Comparison of ENCODE assay signal across 13 mouse cellular contexts in genomic region chr16:95935495-95935961, GRCm38 (mm10). TPM values are rescaled to one million over a fixed set of nuclear protein-coding genes. Genes with fewer than 3 reads are reported as not detected.
DNase-seq lines count a peak whose midpoint lies in the region; ATAC-seq and TF ChIP-seq lines count a peak whose summit lies in the region.
"Had no signal": no experiment of that assay in that cellular context is flagged by ENCODE, and none has a peak within 500 bp of the region (broad histone marks: within the 10 kb centered on the region; RNA-seq: fewer than 3 reads in every experiment).

No protein-coding gene starts in this region.

- DNase-seq in heart, adult 11 months = peak; percentile 94
- peak; percentile 80 for DNase-seq in midbrain, embryonic 11.5 days (ENCODE audit: low spot score, missing footprints)
- peak; percentile 34 for DNase-seq in yolk sac, embryonic 10.5 days (ENCODE audit: low spot score)
- DNase-seq in cerebellum, adult 8-10 months = no peak
- no peak for DNase-seq in lung, postnatal 0 days (ENCODE audit: low spot score)
- DNase-seq: lung, embryonic 14.5 days had no signal

- no peak for TF ChIP-seq EP300 in lung, postnatal 0 days (IDR thresholded peaks at IDR 0.05)

- H3K4me2 ChIP-seq in heart, embryonic 11.5 days = no peak overlapping the region
- no peak overlapping the region for H3K4me2 ChIP-seq in midbrain, embryonic 11.5 days
- no peak overlapping the region for H3K4me2 ChIP-seq in midbrain, embryonic 16.5 days (ENCODE audit: low read length)
- no peak overlapping the region for H3K4me2 ChIP-seq in kidney, embryonic 16.5 days (replicated peaks; ENCODE audit: low read depth, low read length)
- no peak overlapping the region for H3K4me2 ChIP-seq in lung, postnatal 0 days (replicated peaks; ENCODE audit: low read depth, low read length)
- H3K4me2 ChIP-seq: heart, embryonic 15.5 days; lung, embryonic 14.5 days; midbrain, embryonic 15.5 days; neural tube, embryonic 15.5 days had no signal

- H3K36me3 ChIP-seq in heart, embryonic 11.5 days (ENCODE audit: control insufficient read depth, insufficient read depth, low read length) = no peaks in the 10 kb centered on the region
- no peaks in the 10 kb centered on the region for H3K36me3 ChIP-seq in midbrain, embryonic 11.5 days (ENCODE audit: control insufficient read depth, insufficient read depth, low read length)
- no peaks in the 10 kb centered on the region for H3K36me3 ChIP-seq in midbrain, embryonic 16.5 days (ENCODE audit: control insufficient read depth, insufficient read depth, low read length)
- no peaks in the 10 kb centered on the region for H3K36me3 ChIP-seq in kidney, embryonic 16.5 days (ENCODE audit: insufficient read depth, low read length)
- H3K36me3 ChIP-seq in lung, postnatal 0 days (ENCODE audit: insufficient read depth, low read length) = no peaks in the 10 kb centered on the region
- H3K36me3 ChIP-seq: heart, embryonic 15.5 days; midbrain, embryonic 15.5 days; neural tube, embryonic 15.5 days had no signal

- no peak for TF ChIP-seq CTCF in lung, postnatal 0 days (IDR thresholded peaks at IDR 0.05)

- no peak overlapping the region for H3K27ac ChIP-seq in heart, embryonic 11.5 days (ENCODE audit: low read depth, low read length)
- no peak overlapping the region for H3K27ac ChIP-seq in midbrain, embryonic 11.5 days (ENCODE audit: low read depth, low read length)
- H3K27ac ChIP-seq in midbrain, embryonic 16.5 days (ENCODE audit: low read length) = no peak overlapping the region
- no peak overlapping the region for H3K27ac ChIP-seq in kidney, embryonic 16.5 days (ENCODE audit: low read length)
- H3K27ac ChIP-seq in lung, postnatal 0 days (ENCODE audit: low read length) = no peak overlapping the region
- H3K27ac ChIP-seq: heart, embryonic 15.5 days; left cerebral cortex, adult 2 months; midbrain, embryonic 15.5 days; neural tube, embryonic 15.5 days had no signal

- H3K4me1 ChIP-seq in heart, embryonic 11.5 days (ENCODE audit: control insufficient read depth, insufficient read depth, low read length) = no peaks in the 10 kb centered on the region
- H3K4me1 ChIP-seq in midbrain, embryonic 11.5 days (ENCODE audit: control insufficient read depth, insufficient read depth, low read length) = no peaks in the 10 kb centered on the region
- H3K4me1 ChIP-seq in midbrain, embryonic 16.5 days (ENCODE audit: control insufficient read depth, insufficient read depth, low read length) = no peaks in the 10 kb centered on the region
- peaks cover 4% of the 10 kb centered on the region; the same call in 1 of the 2 replicates for H3K4me1 ChIP-seq in kidney, embryonic 16.5 days (ENCODE audit: insufficient read depth, low read length)
- no peaks in the 10 kb centered on the region for H3K4me1 ChIP-seq in lung, postnatal 0 days (ENCODE audit: insufficient read depth, low read depth, low read length)
- H3K4me1 ChIP-seq: heart, embryonic 15.5 days; neural tube, embryonic 15.5 days had no signal

- ATAC-seq in heart, embryonic 11.5 days (replicated peaks; ENCODE audit: insufficient number of reproducible peaks, low FRiP score, low TSS enrichment) = no peak
- ATAC-seq in midbrain, embryonic 11.5 days (ENCODE audit: low FRiP score) = no peak
- ATAC-seq in midbrain, embryonic 16.5 days = no peak
- ATAC-seq in kidney, embryonic 16.5 days (ENCODE audit: low FRiP score, low TSS enrichment) = 0 out of 2 replicates have a peak, but pooled peaks have one; percentile 27
- ATAC-seq in lung, postnatal 0 days = no peak
- ATAC-seq: midbrain, embryonic 15.5 days had no signal

- no peak overlapping the region for H3K9ac ChIP-seq in heart, embryonic 11.5 days (ENCODE audit: low read depth, low read length)
- no peak overlapping the region for H3K9ac ChIP-seq in midbrain, embryonic 11.5 days (ENCODE audit: low read length)
- H3K9ac ChIP-seq in midbrain, embryonic 16.5 days (ENCODE audit: low read depth, low read length) = no peak overlapping the region
- H3K9ac ChIP-seq in kidney, embryonic 16.5 days (replicated peaks; ENCODE audit: low read length) = no peak overlapping the region
- H3K9ac ChIP-seq in lung, postnatal 0 days (replicated peaks; ENCODE audit: low read depth) = no peak overlapping the region
- H3K9ac ChIP-seq: heart, embryonic 15.5 days; lung, embryonic 14.5 days; midbrain, embryonic 15.5 days; neural tube, embryonic 15.5 days had no signal

- peaks cover 6% of the 10 kb centered on the region for H3K9me3 ChIP-seq in heart, embryonic 11.5 days (replicated peaks; ENCODE audit: control insufficient read depth, low read length)
- no peaks in the 10 kb centered on the region; the same call in 1 of the 2 replicates for H3K9me3 ChIP-seq in midbrain, embryonic 11.5 days (ENCODE audit: control insufficient read depth, low read length)
- peaks cover 9% of the 10 kb centered on the region; the same call in 1 of the 2 replicates for H3K9me3 ChIP-seq in midbrain, embryonic 16.5 days (replicated peaks; ENCODE audit: control insufficient read depth, low read length, poor library complexity, severe bottlenecking)
- H3K9me3 ChIP-seq in kidney, embryonic 16.5 days (ENCODE audit: low read length) = peaks cover 6% of the 10 kb centered on the region; the same call in 1 of the 2 replicates
- H3K9me3 ChIP-seq in lung, postnatal 0 days (ENCODE audit: low read length) = 0 out of 2 replicates have a peak, but pooled peaks cover 2% of the 10 kb centered on the region
- H3K9me3 ChIP-seq: heart, embryonic 15.5 days; neural tube, embryonic 15.5 days had no signal

- H3K4me3 ChIP-seq in heart, embryonic 11.5 days (ENCODE audit: low read depth, low read length) = no peak overlapping the region
- H3K4me3 ChIP-seq in midbrain, embryonic 11.5 days (ENCODE audit: low read depth, low read length) = no peak overlapping the region
- H3K4me3 ChIP-seq in midbrain, embryonic 16.5 days (ENCODE audit: low read depth, low read length) = no peak overlapping the region
- no peak overlapping the region for H3K4me3 ChIP-seq in kidney, embryonic 16.5 days (ENCODE audit: low read length)
- no peak overlapping the region for H3K4me3 ChIP-seq in lung, postnatal 0 days (ENCODE audit: low read depth, low read length)
- H3K4me3 ChIP-seq: heart, embryonic 15.5 days; left cerebral cortex, adult 2 months; midbrain, embryonic 15.5 days; neural tube, embryonic 15.5 days had no signal

- WGBS in heart, embryonic 11.5 days (ENCODE audit: insufficient replicate concordance) = 38% methylated on average over 6 of the region's 6 CpGs
- WGBS in midbrain, embryonic 11.5 days = 63% methylated on average over 6 of the region's 6 CpGs
- 59% methylated on average over 6 of the region's 6 CpGs for WGBS in midbrain, embryonic 16.5 days
- 7% methylated on average over 6 of the region's 6 CpGs for WGBS in kidney, embryonic 16.5 days
- 21% methylated on average over 6 of the region's 6 CpGs for WGBS in lung, postnatal 0 days

- H3K27me3 ChIP-seq in heart, embryonic 11.5 days (ENCODE audit: control insufficient read depth, insufficient read depth, low read length) = no peaks in the 10 kb centered on the region
- H3K27me3 ChIP-seq in midbrain, embryonic 11.5 days (ENCODE audit: control insufficient read depth, insufficient read depth, low read length) = no peaks in the 10 kb centered on the region
- no peaks in the 10 kb centered on the region for H3K27me3 ChIP-seq in midbrain, embryonic 16.5 days (ENCODE audit: control insufficient read depth, insufficient read depth, low read depth, low read length)
- H3K27me3 ChIP-seq in kidney, embryonic 16.5 days (ENCODE audit: insufficient read depth, low read length) = no peaks in the 10 kb centered on the region
- H3K27me3 ChIP-seq in lung, postnatal 0 days (replicated peaks; ENCODE audit: insufficient read depth, low read length) = no peaks in the 10 kb centered on the region
- H3K27me3 ChIP-seq: heart, embryonic 15.5 days; midbrain, embryonic 15.5 days; neural tube, embryonic 15.5 days had no signal

RNA-seq across cellular contexts. Expression of gene Psmg1, which starts 55.2 kb away (rescaled TPM):
- 76.5 and 83.1 TPM in 2 replicates for polyA plus RNA-seq in heart, embryonic 11.5 days (2014; fragmentation: Nextera tagmentation; extraction: Ambion mirVana)
- 94.6 and 107 TPM in 2 replicates for polyA plus RNA-seq in midbrain, embryonic 11.5 days (2014; fragmentation: Nextera tagmentation; extraction: Ambion mirVana)
- polyA plus RNA-seq in midbrain, embryonic 16.5 days (2015; fragmentation: Nextera tagmentation; extraction: Ambion mirVana) = 61.6 and 68.3 TPM in 2 replicates
- 73.3 and 88.6 TPM in 2 replicates for polyA plus RNA-seq in kidney, embryonic 16.5 days (2015; fragmentation: Nextera tagmentation; extraction: Ambion mirVana)
- polyA plus RNA-seq in lung, postnatal 0 days (2015; fragmentation: Nextera tagmentation; extraction: Ambion mirVana) = 34.0 and 34.3 TPM in 2 replicates

Comparison
In these comparisons a context has a peak if more than half of its experiments do, and no peak if none do; other contexts are left out.
1. DNase-seq: peak in heart, adult 11 months (single experiment), midbrain, embryonic 11.5 days (single experiment) and yolk sac, embryonic 10.5 days (single experiment); none in cerebellum, adult 8-10 months (single experiment) and lung, postnatal 0 days (single experiment).